Mouse (Mus musculus) right cerebral cortex, postnatal 36 days (tissue): Measurements from ENCODE around the gene Sh3pxd2b.

Experiments used
- DNase-seq, 2 experiments: peaks; one replicate each; pipeline ENCODE4 v3.0.0; 2022; ENCODE audit warnings: low spot score in 2 of 2, mixed read lengths in 1 of 2

Gene Sh3pxd2b

DNA sequence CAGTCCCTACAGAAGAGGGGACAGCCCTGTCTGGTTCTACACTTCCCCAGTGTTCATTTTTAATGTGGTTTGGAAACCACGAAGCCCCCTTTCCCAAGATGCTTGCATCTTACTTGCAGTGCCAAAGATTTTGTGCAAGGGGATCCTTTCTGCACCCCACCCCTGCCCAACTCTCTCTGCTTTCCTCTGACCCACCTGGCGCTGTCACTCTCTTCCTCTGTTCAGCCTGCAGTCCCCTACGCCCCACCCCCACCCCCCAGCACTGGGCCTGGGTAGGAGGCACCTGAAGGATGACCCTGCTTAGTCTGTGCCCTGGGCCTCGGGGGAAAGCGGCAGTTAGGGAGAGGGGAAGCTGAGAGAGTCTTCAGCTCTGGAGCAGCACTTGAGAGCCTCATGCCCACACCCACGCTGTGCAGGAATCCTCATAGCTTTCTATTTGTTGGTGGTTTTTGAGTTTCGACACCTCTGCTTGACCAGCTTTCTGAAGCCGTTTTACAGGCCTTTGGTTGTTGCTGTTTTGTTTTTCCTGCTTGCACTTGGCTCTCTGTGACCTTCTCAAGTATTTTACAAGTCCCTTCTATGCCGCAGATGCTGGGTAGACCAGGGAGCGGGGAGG lies 77.5 kb downstream of the Sh3pxd2b start:
- DNase-seq, result no peak

DNA sequence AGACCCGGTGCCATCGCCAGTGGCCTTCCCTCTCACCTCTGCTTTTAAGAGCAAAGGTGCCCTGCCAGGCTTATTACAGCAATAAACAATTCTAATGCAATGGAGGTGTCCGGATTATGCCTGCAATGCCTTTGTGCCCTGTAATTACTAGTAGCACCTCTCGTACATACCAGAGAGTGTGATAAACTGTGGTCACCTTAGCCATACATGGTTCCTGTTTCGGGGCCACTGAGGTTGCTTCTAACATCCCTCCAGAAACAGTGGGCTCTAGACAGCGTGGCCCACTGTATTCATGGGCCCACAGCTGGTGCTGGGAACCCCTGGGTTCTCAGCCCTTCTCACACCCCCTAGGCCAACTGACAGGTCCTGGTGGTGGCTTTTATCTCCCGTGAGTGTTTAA lies 79.9 kb downstream of the Sh3pxd2b start:
- no peak for DNase-seq

DNA sequence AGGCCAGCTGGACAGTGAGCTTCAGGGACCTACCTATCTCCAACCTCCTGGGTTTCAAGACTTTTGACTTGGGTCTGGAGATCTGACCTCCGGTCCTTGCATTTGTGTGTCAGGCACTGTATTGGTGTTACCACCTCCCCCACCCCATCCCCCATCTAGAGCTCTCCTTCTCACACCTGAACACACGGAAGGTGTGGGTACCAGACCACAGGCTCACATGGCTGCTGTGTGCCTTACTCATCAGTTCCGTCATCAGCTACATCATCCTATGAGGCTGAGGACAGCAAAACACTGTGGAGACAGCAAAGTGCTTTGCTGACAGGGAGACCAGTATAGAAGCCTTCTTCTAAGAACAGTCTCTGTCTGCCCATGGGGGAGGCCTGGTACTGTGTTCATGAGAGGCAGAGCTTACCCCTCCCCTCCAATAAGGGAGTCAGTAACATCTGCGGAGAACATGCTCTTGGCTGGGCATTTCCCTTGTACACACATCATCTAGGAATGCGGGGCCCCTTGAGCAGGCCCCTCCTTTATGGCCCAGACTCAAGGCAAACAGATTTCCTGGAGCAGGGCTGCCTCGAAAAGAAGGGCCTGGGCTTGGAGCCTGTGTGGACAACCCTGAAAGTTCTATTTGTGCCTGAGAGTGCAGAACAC lies 87.9 kb downstream of the Sh3pxd2b start:
- no peak for DNase-seq

DNA sequence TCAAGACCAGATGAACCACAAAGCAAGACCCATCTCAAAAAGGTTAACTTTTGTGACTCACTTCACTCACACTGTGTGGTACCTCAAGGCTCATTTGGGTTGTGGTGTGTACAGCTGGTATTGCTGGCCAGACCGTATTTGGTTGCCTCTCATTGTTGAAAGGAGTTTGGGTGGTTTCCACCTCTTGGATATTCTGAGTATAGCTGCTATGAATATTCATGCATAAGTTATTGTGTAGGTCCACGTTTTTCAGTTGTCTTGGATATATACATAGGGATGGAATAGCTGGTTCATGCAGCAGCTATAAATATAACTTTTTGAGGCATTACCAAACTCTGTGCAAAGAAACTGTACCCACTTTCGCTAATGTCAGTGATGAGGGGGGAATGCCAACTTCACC lies 95.0 kb downstream of the Sh3pxd2b start:
- no peak for DNase-seq

DNA sequence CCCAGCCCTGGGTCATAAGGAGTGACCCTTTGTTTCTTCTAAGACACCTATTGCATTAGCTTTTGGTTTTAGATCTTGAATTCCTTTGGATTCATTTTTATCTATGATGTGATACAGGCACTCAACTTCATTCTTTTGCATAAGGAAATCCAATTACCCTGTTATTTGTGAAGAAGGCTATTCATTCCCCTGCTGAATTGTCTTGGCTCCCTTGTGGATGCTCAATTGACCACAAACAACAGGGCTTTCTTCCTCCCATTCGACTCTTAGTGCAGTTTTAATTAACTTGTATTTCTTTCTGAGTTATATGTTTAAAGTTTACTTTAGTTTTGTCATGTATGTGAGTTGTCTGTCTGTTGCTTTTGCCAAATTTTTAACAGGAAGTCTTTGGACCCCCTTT lies 96.6 kb downstream of the Sh3pxd2b start:
- no peak for DNase-seq

DNA sequence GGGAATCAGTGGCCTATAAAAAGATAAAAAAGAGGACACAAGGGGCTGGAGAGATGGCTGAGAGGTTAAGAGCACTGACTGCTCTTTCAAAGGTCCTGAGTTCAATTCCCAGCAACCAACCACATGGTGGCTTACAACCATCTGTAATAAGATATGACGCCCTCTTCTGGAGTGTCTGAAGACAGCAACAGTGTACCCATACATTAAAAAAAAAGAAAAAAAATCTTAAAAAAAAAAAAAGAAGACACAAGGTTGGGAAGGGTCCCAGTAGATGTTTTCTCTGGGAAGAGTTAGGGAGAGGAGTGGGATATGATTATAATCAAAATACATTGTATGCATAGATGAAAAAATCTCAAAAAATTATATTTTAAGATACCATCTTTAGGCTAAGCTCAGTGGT lies 97.5 kb downstream of the Sh3pxd2b start:
- DNase-seq, result no peak

DNA sequence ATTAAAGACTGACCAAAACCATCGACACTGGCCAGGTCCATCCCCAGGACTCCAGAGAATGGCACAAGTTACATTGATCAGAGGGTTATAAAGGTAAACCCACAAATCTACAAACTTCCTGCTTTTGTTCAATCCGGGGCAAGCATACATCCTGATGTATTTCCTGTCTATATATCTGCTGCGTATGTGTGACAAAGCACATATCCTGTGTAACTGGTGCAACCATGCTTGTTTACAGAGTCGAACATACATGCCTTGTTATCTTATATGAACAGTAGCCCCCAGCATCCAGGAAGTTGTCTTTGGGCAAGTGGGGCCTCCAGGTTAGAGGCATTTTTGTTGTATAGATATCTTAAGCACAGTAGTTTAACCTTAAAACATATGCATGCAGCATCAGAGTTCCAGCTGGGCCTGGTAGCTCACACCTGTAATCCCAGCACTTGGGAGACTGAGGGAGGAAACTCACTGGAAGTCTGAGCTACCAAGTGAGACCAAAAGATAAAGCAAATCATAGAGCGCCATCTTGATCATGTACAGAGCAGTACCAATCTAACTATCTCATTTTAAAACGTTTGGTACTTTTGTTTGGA lies 98.1 kb downstream of the Sh3pxd2b start:
- DNase-seq, result no peak

DNA sequence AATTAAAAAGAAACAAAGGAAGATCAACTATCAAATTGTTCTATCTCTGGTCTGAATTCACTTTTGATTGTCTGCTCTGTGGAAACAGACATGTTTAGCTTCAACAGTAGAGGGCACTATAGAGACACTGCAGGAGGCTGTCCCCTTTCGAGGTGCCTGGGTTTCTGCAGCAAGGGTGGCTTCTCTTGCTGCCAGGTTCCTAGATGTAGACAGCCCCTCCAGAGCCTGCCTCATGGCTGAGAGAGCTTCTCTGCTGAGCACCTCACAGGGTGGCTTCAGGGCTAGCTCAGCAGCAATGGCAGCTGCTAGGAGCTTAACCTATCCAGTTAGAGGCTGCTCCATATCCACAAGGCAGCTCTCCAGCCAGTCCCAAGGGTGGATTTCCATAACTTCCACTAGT lies 102.6 kb downstream of the Sh3pxd2b start:
- peak; percentile 14 to 34 for DNase-seq

DNA sequence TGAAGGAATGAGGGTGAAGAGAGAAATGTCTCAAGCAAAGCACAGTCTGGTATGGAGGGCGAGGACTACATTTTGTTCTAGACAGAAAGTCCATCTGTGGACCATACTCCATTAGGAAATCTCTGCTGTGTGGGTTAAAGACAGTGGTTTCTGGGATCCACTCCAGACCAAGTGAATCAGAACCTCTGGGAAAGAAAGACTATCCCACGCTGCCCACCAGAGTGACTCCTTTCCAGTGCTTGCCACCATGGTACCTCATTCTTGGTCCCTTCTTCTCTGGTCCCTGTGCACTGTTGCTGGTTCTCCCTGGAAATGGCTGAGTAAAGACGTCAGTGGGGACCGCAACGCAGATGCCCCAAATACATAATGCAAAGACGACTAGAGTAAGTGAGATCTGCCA lies 103.7 kb downstream of the Sh3pxd2b start:
- peak; percentile 14 to 23 for DNase-seq

DNA sequence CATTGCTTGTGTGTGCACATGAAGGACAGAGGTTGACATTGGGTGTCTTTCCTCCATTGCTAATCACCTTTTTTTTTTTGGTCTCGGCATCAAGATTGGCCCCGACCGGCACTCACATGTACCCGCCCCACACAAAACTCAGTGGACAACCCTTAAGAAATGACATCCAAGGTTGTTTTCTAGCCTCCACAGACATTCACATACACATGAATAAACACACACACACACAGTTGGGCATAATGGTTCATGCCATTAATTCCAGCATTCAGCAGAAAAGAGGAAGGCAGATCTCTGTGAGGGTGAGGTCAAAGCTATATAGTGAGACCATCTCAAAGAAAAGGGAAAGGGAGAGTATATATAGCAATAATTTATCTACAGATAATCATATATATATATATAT lies 105.1 kb downstream of the Sh3pxd2b start:
- no peak for DNase-seq

DNA sequence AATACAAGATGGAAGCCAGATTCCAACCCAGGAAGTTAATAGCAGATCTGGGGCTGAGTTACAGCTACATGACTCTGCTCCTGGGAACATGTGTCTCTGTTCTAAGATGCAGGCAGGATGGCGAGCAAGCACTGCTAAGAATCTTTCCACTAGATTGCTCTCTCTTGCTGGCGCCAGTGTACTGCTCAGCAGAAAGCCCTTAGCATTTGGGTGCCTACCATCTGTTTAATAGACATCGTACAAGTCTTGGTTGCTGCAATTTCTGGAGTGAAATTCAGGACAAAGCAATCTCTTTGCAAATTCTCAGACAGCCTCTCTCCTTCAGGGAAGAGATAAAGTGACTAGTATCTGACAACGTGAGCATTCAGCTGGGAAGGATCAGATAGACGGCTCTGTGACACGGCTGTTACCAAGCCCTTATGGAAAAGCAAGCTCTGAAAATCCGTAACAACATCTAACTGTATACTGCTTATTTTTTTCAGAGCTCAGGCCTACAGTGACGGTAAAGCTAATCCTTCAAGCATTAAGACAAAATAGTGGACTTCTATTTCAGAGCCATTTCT lies 105.8 kb downstream of the Sh3pxd2b start:
- DNase-seq, result peak; percentile 19 to 49

DNA sequence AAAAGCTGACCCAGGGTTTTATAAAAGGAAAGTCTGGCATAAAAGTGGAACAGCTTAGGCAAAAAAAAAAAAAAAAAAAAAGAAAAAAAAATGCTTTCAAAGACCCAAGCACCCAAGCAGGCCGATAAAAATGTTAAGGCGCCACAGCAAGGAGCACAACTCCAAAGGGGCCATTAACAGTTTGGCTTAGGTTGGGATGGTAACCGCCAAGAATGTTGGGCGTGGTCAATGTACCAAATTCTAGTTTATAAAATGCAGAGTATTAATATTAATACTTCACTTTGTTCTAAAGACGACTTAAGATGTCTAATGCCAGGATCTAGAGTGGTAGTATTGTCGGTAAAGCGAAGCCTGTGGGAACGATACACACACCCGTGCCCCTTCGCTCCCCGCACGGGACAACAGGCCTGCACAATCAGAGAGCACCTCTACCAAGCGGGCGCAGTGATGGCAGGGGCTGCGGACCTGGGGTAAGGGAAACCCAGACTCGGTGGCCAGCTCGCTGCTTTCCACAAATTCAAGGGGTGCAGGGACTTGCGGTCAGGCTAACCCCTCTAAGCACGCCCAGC lies 106.7 kb downstream of the Sh3pxd2b start:
- no peak for DNase-seq

DNA sequence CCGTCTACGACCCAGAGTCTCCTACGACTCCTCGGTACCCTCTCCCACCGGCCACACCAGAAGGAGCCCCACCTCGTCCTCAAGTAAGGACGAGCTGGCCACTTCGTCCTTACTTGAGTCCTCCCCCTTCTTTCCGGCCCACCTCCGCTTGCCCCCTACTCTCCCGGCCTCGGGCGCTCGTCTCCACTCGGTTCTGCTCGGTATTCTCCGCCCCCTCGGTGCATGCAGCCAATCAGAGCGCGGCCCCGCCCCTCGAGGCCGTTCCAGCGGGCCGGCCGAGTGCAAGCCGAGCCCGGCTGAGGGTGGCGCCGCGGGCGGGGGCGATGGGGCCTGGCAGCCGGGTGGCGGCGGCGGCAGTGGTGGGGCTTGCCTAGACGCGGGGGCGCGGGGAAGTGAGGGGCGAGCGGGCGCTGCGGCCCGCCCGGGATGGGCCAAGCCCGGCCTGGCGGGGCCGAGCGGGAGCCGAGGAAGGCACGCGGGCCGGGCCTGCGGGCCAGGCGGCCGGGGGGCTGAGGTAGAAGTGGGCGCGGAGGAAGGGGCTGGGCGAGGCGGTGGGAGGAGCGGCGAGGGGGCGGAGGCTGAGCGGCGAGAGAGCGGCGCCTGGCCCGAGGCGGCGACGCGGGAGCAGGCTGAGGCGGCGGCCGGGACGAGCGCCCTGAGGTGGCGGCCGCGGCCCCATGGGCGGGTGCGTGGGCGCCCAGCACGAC lies 107.3 kb downstream of the Sh3pxd2b start, which contains the start of gene Ubtd2:
Ubtd2 (plus strand) TSS at position 571 of the 707 bp plus-strand sequence.
- peak; percentile 94 for DNase-seq

DNA sequence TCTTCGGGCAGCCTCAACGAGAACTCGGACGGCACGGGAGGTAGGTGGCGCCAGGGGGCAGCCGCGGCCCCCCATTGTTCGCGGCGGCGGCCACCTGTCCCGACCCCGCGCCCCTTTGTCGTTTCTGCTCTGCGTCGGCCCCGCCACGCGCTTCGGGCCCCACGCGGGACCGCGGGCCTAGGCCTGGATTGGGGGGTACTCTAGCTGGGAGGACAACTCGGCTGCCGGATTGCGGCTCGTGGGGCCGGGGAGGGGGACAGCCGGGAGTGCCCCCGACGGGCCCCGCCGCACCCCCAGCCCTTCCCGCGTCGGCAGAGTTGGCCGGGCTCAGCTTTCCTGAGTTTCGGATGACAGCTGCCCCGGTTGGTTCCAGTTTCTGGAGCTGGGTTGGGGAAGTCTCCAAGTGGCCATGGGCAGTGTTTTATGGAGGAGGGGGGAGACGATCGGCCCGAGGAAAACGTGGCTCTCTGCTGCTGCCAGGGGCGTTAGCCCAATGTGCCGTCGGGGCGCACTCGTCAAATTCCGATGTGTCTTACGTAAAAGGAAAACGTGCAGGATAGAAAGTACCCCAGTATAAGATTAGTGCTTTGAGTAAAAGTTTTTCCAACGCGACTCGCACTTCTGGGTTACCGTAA lies 108.0 kb downstream of the Sh3pxd2b start:
- DNase-seq, result no peak

DNA sequence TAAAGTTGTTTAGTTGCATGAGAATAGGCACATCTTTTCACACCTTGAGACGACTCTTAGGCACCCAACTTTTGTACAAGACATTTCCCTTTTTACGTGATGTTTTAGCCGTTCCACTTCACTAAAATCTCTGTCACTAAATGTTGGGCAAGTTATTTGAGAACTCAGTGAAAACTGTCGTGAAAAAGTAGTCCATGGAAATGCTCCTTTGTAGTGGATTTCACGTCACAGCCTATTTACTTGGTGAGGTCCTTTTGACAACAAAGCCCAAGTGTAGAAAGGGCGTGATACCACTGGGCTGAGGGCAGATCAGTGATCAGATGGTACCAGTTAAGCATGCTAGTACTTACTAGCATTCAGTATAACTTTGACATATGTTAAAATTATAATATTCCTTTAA lies 108.7 kb downstream of the Sh3pxd2b start:
- DNase-seq, result no peak

DNA sequence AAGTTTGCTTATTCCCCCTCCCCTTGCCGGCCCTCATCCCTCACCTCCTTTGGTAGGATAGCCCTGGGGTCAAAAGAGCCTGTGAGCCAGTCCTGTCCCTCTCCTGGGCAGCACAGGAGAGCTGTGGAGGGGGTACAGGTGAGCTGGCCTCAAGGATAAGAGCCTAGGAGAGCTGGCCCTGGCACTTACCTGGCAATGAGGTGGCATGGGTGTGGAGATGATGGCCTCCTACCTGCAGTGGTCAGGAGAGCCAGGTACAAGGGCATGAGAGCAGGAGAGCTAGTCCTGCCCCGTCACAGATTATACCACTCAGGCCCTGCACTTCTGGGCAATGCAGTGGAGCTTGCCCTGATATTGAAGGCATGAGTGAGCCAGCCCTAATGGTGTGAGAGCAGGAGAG lies 116.7 kb downstream of the Sh3pxd2b start:
- no peak for DNase-seq

DNA sequence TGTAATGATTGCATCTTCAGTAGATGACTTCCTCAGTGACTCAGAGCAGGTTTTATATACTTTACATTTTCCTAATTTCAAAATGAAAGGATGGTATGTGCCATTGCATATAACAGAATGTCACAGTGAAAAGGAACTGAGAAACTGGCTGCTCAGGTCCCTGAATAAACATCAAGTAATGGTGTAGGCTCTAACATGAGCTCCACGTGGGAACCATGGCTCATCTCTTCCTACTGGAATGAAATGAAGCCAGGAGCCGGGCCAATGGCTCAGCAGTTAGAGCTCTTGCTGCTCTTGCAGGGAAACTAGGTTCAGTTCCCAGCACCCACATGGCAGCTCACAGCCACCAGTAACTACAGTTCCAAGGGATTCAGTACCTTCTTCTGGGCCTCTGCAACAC lies 124.3 kb downstream of the Sh3pxd2b start:
- DNase-seq, result peak in 1 of 2 experiments; percentile 19

DNA sequence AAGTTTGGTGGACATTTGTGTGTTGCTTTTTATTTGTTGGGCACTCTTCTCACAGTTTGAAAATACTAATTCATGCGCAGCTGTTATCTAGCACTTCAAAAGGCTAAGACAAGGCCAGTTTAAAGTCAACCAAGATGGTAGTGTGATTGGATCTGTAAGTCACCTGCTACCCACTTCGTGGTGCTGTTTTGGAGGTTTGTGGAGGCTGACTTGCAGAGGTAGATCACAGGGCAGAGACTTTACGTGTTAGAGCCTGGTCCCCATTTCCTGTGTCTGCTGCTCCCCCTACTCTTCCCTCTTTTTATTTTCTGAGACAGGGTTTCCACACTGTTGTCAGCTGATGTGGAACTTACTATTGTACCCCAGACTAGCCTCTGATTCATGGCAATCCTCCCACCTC lies 127.1 kb downstream of the Sh3pxd2b start:
- no peak for DNase-seq

DNA sequence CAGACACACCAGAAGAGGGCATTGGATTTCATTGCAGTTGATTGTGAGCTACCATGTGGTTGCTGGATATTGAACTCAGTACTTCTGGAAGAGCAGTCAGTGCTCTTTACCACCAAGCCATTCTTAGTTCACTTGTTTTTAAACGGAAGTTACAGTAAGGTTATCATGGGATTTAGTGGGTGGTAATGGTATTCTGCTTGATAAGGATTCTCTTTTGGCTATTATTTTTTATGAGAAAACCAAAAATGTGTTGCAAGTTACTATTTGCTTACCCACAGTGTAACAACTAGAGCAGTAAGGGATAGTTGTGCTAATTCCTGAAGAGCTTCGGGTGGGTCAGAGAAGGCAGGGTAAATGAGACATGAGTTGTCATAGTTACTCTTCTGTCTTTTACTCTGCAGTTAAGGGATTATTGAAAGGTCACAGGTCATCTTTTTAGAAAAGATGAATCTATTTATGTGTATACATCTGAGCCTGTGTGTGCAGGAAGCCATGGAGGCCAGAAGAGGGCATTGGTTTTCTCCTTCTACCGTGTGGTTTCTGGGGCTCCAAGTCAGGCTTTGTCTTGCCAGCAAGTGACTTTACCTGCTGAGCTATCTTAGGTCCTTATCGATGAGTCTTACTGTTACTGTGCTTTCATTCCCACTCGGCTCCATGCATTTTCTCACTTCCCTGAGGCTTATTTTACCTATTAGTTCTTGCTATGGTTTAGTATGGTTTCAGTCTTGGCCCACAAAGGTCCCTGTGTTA lies 128.0 kb downstream of the Sh3pxd2b start:
- no peak for DNase-seq
